Mouse (Mus musculus) gonadal fat pad, adult 2 months (tissue): ENCODE data around the gene Ffar4. TPM values are rescaled to one million over a fixed set of nuclear protein-coding genes. Genes with fewer than 3 reads are reported as not detected.
A peak's percentile ranks its signal among the peaks of the same experiment; 100 is the strongest.

Experiments used
- DNase-seq: peaks from one replicate; pipeline ENCODE4 v3.0.0-alpha.2; 2012; ENCODE audit warnings: low read depth
- polyA plus RNA-seq: library from polyadenylated mRNA; depleted of rRNA; stranded (reverse); fragments of >200 nt; gene quantifications from 2 replicates; pipeline ENCODE4 v1.2.3, GENCODE M21; 2012; rRNA removed

Gene Ffar4
- 31.8 and 39.8 TPM in 2 replicates for polyA plus RNA-seq

DNA sequence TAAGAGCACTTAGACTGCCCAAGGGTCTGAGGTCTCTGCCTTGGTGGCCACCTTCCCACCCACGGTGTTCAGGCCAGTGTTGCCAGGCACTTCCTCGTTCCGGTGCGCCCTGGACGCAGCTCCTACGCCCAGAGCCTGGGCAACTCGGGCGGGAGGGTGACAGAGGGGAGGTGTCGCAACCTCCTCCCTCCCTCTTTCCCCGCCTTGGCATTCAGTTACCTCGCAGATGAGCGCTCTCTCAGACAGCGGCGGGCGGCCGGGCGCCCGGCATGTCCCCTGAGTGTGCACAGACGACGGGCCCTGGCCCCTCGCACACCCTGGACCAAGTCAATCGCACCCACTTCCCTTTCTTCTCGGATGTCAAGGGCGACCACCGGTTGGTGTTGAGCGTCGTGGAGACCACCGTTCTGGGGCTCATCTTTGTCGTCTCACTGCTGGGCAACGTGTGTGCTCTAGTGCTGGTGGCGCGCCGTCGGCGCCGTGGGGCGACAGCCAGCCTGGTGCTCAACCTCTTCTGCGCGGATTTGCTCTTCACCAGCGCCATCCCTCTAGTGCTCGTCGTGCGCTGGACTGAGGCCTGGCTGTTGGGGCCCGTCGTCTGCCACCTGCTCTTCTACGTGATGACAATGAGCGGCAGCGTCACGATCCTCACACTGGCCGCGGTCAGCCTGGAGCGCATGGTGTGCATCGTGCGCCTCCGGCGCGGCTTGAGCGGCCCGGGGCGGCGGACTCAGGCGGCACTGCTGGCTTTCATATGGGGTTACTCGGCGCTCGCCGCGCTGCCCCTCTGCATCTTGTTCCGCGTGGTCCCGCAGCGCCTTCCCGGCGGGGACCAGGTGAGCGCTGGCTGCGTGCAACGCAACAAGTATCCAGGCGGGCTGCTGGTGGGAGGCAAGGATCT, at the start of gene Ffar4:
TSS of gene Ffar4 (plus strand) at position 214 of the 901 bp plus-strand sequence.
- DNase-seq: no peak

DNA sequence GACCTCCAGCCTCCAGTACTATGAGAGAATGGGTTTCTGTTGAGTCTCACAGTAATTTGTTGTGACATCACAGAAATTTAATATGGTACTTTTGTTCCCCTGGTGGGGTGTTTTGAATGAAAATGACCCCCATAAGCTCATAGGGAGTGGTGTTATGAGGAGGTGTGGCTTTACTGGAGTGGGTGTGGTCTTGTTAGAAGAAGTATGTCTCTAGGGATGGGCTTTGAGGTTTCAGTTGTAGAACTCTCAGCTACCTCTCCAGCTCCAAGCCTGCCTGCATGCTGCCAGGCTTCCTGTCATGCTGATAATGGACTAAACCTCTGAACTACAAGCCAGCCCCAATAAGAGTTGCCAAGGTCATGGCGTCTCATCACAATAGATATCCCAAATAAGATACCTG, 47.2 kb upstream of the Ffar4 start:
- DNase-seq: no peak

GRCm38 (mm10) chr19:38053227-38054041, 43.4 kb upstream of the Ffar4 start:
- DNase-seq: no peak

DNA sequence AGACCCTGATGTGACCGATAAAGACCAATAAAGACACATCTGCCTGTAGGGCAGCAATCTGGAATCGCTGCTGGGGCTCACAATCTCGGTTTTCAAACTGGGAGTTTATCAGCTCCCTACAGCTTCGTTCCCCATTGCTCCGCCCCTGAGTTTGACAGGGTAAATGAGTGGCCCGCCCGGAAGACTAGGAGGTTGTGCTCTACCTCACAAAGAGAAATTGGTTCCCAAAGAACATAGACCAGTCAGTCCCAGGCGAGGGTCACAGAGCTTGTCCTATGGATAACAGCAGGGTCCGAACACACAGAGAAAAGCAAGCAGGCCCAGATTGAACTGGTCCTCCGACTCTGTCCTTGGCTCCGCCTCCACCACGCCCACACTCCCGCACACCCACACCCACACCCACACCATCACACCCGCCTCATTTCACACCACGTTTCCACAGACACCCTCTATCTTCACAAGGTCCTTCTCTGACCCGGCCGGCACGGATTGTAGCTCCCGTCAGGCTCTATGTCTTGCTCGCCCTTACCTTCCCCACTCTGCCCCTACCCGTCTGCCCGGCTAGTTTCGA, 42.6 kb upstream of the Ffar4 start:
- peak; percentile 31 for DNase-seq

- DNase-seq: peak; percentile 50
These were observed 42.1 kb upstream of the Ffar4 start, which contains the start of gene Cep55 for GRCm38 (mm10) chr19:38054720-38055192. TSS of gene Cep55 (plus strand) at chr19:38055011.

DNA sequence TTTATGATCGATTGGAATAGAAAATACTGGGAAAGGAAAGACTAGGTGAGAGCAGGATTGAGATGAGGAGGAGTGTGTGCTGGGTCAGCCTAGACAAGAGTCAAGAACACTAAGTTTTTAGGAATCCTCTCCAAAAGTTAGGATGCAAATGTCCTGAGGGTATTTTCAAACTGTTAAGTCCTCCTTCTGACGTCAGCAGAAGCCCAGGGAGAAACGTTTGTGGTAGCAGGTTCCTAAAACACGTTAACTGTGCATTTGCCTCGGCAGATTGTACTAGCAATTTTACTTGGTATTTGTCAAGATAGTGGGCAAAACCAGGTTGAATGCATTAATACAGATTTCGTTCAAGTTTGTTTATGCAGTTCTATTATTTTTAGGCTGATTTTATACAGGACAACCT, 41.1 kb upstream of the Ffar4 start:
- no peak for DNase-seq

- no peak for DNase-seq
These were observed 40.6 kb upstream of the Ffar4 start for GRCm38 (mm10) chr19:38056276-38056675.

DNA sequence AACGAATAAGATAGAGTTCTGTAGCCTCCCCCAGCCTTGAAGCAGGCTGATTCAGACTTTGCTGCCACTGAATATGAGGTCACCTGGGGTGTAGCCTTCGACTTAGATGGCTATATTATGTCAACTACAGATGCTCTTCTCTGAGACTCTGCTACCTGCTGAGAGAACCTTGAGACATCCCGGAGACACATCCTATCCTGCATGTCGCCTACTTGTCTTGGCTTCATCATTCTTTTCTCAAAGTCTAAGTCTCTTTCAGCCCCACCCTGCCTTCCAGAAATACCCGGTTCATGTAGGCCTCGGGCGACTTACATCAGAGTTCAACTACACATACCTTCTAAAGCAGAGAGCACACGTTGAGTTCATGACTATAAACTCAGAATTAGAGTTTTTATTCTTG, 39.9 kb upstream of the Ffar4 start:
- DNase-seq: no peak

DNA sequence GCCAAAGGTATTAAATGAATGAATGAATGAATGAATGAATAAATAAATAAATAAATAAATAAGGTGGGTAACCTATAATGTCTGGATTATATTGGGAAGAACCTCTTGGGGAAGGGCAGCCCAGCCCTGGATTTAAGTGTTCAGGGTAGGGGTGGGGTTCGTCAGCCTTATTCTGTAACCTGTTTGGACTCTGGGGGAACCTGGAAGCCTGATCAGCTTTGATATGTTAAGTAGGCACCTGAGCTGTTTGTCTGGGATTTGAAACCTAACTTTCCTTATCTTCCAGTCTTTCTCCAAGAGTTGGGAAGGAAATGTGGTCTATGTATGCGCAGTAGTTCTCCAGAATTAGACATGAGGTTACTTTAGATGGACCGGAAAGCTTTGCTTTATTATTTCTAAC, 33.7 kb upstream of the Ffar4 start:
- no peak for DNase-seq

GRCm38 (mm10) chr19:38064051-38064450, 32.8 kb upstream of the Ffar4 start:
- DNase-seq: no peak

DNA sequence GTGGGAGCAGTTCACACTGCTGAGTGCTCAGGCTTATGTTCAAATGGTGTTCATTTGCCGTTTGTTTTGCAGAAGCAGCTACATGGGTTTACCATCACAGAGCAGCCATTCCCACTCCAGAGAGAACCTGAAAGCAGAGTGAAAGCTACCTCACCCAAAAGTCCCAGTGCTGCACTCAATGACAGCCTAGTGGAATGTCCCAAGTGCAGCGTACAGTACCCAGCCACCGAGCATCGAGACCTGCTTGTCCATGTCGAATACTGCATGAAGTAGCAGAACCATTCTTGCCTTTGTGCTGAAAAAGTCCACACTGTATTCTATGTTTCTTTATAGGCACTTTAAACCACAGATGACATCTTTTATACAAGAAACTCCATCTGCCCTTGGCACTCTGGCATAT, 23.6 kb upstream of the Ffar4 start:
- DNase-seq: no peak

DNA sequence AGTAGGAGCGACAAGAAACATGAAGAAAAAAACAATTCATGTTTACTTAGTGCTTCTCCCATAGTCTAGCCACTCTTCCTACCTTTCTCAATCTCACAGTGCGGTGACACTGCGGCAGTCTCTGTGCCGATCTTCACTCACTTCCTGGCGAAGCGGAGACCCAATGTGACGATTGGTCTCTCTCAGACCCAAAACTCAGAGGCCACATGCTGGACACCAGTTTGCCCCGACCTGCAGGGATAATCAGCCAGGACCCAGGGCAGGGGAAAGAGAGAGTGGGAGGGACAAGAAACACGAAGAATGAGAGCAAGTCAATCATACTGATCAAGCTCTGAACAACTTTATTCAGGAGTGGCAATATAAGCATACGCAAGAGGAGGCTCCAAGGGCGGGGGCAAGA, 21.8 kb upstream of the Ffar4 start:
- no peak for DNase-seq

DNA sequence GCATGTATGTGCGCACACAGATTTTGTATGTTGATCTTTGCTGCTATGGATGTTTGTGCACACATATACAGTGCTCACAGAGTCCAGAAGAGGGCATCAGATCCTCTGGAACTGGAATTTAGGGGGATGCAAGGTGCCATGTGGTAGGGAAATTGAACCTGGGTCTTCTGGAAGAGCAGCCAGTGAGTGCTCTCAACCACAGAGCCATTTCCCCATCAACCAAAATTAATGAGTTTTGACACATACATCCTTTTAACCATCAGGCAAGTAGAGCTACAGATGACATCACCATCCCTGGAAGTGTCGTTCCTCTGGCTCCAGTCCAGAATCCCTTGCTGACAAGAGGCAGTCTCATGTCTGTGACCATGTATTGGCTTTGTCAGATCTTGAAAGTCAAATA, 20.6 kb upstream of the Ffar4 start:
- no peak for DNase-seq

DNA sequence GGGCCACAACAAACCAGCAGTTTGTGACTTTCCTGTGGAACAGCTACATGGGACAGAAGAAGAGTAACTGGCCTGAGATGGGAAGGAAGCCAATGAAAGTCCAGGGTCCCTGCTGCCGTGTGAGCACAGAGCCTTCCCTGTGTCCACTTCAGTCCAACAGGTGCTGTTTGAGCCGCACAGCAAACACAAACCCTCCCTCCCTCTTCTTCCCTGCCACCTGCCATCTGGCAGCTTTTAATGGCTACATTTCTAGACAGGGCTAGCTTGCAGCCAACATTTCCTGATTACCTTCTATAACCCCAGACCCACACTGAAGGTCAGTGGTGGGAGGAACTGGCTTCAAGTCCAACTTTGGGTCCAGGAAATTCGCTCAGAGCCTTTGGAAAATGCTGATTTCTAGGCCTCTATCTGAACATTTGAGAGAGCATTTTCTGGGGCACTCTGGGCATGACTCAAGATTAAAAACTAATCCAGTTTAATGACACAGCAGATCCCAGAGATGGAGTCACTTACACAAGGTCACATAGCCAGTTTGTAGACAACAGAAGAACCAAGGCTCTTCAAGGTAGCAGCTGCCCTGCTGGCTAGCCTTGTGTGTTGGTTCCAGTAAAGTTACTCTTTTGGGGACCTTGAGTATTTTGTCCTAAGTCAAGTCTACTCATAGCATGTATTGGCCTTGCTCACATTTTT, 18.9 kb upstream of the Ffar4 start:
- DNase-seq: no peak

GRCm38 (mm10) chr19:38081361-38081760, 15.5 kb upstream of the Ffar4 start:
- DNase-seq: no peak

DNA sequence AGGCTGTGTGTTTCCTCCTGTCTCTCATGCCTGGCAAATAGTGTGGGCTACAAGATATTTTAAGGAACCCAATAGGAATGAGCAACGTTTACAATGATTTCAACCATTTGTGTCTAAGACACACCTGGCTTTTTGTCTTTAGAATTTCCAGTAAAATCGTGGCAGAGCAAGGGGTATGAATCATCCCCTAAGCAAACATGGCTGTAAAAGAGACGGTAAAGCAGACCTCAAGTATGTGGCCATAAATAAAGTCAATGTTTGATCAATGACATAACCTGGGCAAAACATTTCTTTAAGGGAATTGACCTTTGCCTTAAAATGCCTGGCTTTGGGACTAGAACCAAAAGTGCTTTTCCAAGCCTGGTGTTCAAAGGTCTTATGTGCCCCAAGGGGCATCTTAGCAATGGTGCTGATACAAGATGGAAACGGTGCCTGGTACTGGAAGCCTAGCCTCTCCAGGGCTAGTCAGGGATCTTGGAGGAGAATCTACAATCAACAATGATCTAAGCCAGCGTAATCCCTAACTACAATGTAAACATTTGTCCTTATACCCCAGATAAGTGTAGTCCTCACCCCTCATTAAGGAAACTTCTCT, 13.8 kb upstream of the Ffar4 start:
- DNase-seq: no peak

DNA sequence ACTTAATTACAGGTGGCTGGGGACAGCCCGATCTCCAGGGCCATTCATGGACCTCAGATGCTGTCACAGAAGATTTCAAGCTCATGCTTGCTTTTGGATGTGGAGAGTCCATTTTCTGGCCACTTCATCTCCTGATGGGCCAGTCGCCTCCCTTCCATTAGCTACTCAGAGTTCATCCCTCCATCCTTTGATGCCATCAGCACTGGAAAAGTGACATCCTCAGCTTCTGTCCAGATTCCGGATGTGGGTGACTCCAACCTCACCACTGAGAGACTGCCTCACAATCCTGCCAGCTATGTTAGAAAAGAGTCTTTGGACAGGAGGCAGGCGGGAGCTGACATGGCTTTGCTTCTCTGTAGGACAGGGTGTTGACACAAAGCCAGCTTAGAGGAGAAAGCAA, 11.0 kb upstream of the Ffar4 start:
- DNase-seq: no peak

DNA sequence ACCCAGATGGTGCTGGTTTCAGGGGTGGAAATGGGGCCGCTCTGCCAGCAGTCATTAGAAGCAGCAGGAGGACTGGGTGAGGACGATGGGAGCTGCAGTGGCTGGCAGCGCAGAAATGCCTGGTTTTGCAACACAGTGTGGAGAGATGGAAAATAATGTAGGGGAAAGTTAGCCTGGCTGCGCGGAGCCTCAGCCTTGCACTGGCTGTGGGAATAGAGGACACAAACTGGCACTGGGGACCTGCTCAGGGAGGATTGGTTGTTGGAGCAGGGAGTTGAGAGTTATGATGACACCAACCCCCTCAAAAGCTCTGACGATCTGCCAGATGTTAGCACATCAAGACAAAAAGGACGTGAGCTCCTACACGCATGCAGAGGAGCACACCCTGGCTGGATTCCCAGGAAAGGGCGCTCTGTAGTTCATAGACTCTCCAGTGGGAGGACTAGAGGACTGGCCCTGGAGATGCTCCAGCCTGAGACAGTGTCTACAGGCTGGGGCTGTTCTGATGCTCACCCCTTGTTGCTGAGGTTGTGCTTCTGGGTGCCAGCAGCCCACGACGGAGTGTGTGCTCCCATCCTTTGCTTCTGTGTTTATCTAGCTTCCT, 9.8 kb upstream of the Ffar4 start:
- DNase-seq: peak; percentile 45

GRCm38 (mm10) chr19:38089358-38089757, 7.5 kb upstream of the Ffar4 start:
- peak; percentile 38 for DNase-seq

DNA sequence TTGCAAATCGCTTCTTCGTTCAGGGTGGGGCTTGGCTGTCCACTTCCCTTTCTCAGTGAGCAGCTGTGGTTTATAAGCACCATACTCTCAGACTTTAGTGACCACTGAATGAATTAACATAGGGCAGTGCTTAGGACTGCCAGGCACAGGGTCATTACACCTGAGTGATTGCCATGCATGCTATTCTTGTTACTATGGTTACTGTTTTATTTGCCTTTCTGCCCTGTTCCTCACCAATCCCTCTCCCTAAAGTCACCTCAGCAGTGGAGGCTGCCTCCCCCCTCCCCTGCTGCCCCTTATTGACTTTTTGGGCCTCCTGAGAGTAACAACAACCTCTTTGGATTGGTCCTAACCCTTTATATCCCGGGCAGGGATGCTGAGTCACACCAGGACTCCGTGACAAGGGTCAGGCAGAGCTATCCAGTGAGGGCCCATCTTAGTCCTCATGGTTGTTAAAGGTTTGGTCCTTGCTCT, 5.3 kb upstream of the Ffar4 start:
- DNase-seq: no peak

- no peak for DNase-seq
These were observed 640 bp upstream of the Ffar4 start for GRCm38 (mm10) chr19:38096231-38096630.
